In the genomic region with DNA sequence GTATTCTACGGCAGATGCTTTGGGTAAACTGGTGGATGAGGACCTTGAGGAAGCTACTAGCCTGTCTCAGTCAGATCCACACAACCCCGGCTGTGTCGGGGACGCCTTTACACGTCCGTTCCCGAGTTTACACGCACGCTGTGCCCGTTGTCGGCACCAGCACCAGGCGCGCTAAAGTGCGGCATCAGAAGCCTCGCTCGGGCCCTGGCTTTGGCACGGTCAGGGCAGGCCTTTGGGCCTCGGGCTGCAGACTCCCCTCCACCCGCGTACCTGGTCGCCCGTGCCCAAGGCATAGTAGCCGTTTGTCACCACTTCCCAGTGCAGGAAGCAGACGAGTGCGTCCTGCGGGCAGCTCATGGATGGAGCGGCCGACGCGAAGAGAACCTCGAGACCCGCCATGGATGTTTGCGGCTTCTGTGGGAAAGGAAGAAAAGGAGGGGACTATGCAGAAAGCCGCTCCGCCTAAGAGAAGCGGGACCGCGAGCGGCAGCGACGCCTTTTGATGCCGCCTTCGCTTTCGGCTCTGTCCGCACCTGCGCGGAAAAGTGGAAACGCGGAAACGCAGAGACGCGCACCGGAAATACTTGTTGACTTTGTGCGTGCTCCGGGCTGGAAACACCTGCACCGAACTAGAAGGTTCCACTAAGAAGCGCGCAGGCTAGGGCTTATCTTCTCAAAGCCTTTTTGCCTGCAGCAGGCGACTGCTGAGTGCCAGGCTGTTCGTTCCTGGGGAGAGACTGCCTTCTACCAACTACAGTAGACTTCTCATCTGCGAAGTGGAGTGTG, we compare ENCODE assay signal across 7 mouse cellular contexts. TPM values are rescaled to one million over a fixed set of nuclear protein-coding genes. Genes with fewer than 3 reads are reported as not detected.
DNase-seq lines count a peak whose midpoint lies in the region; ATAC-seq lines count a peak whose summit lies in the region.

No protein-coding gene starts in this region.

- peak overlapping the region; percentile 86 for H3K4me3 ChIP-seq in intestine, embryonic 15.5 days (replicated peaks)
- peak overlapping the region; percentile 62 for H3K4me3 ChIP-seq in midbrain, embryonic 10.5 days

- H3K4me1 ChIP-seq in intestine, embryonic 15.5 days (replicated peaks) = peaks cover 7% of the 10 kb centered on the region
- H3K4me1 ChIP-seq in midbrain, embryonic 10.5 days = peaks cover 24% of the 10 kb centered on the region

- peak overlapping the region; percentile 75 for H3K4me2 ChIP-seq in intestine, embryonic 15.5 days (replicated peaks)

- intact Hi-C loops in left cerebral cortex, postnatal 25 days (cut with DNase I) = loop anchor here (1.0 kb wide), 1 partner anchor 247 kb away; the partner anchor contains the start of gene Nsfl1c

- peak overlapping the region; percentile 86 for H3K9ac ChIP-seq in intestine, embryonic 15.5 days

- H3K9me3 ChIP-seq in intestine, embryonic 15.5 days = no peaks in the 10 kb centered on the region
- no peaks in the 10 kb centered on the region for H3K9me3 ChIP-seq in midbrain, embryonic 10.5 days (replicated peaks)

- peak; percentile 86 to 87 for DNase-seq in adrenal gland, adult 18-20 months (ENCODE audit: low spot score in 2 of 2)
- peak; percentile 94 for DNase-seq in embryo, embryonic 11 days
- DNase-seq in gastrocnemius, postnatal 25 days = peak; percentile 79
- DNase-seq in left cerebral cortex, postnatal 25 days (ENCODE audit: low spot score in 2 of 2) = peak; percentile 92 to 94
- peak; percentile 83 for DNase-seq in midbrain, embryonic 10.5 days (ENCODE audit: low spot score)
- DNase-seq in right cerebral cortex, postnatal 4 days = peak; percentile 87

- peak overlapping the region; percentile 61 for H3K27ac ChIP-seq in intestine, embryonic 15.5 days
- H3K27ac ChIP-seq in midbrain, embryonic 10.5 days (replicated peaks) = peak overlapping the region; percentile 80

- under 1% methylated on average over 61 of the region's 61 CpGs for WGBS in intestine, embryonic 15.5 days
- under 1% methylated on average over 61 of the region's 61 CpGs for WGBS in midbrain, embryonic 10.5 days

- H3K27me3 ChIP-seq in intestine, embryonic 15.5 days (replicated peaks) = no peaks in the 10 kb centered on the region
- H3K27me3 ChIP-seq in midbrain, embryonic 10.5 days (ENCODE audit: low read depth, poor library complexity, severe bottlenecking) = peaks cover 14% of the 10 kb centered on the region; the same call in 1 of the 2 replicates

- peak; percentile 96 for ATAC-seq in intestine, embryonic 15.5 days

- no peaks in the 10 kb centered on the region for H3K36me3 ChIP-seq in intestine, embryonic 15.5 days
- peaks cover 2% of the 10 kb centered on the region; the same call in 1 of the 2 replicates for H3K36me3 ChIP-seq in midbrain, embryonic 10.5 days

RNA-seq across cellular contexts. Expression of gene Psmf1, which starts 3.1 kb away (rescaled TPM):
- 10 to 100 TPM; 29.7 to 31.0 TPM for total RNA-seq in adrenal gland, adult 18-20 months (2021)
- 10 to 100 TPM; 15.3 to 17.9 TPM for total RNA-seq in gastrocnemius, postnatal 25 days (2021)
- polyA plus RNA-seq in intestine, embryonic 15.5 days (2015; fragmentation: Nextera tagmentation; extraction: Ambion mirVana) = 39.8 and 42.2 TPM in 2 replicates
- 10 to 100 TPM; 39.0 to 42.2 TPM for total RNA-seq in left cerebral cortex, postnatal 25 days (2021)
- 47.8 and 52.6 TPM in 2 replicates for polyA plus RNA-seq in midbrain, embryonic 10.5 days (2016; fragmentation: Nextera tagmentation; extraction: Ambion mirVana)

RNA-seq across cellular contexts. Expression of gene Tmem74b, which starts 39.1 kb away (rescaled TPM):
- total RNA-seq in adrenal gland, adult 18-20 months (2021) = under 1 TPM; 0.83 TPM
- 1 to 10 TPM in 1 of 2 experiments, under 1 TPM in 1; 0.62 to 1.3 TPM for total RNA-seq in gastrocnemius, postnatal 25 days (2021)
- polyA plus RNA-seq in intestine, embryonic 15.5 days (2015; fragmentation: Nextera tagmentation; extraction: Ambion mirVana) = 2.0 and 2.2 TPM in 2 replicates
- 10 to 100 TPM in 1 of 2 experiments, 1 to 10 TPM in 1; 6.1 to 11.1 TPM for total RNA-seq in left cerebral cortex, postnatal 25 days (2021)
- polyA plus RNA-seq in midbrain, embryonic 10.5 days (2016; fragmentation: Nextera tagmentation; extraction: Ambion mirVana) = 4.2 and 5.3 TPM in 2 replicates

Comparison
In these comparisons a context has a peak if more than half of its experiments do, and no peak if none do; other contexts are left out.
1. Peak in every context shown above with its lines: DNase-seq, ATAC-seq, H3K4me3 ChIP-seq and H3K27ac ChIP-seq.